Mouse (Mus musculus): Measurements from ENCODE around the gene Ank3.

- TF ChIP-seq CTCF (IDR thresholded peaks at IDR 0.05; ENCODE audit: low read depth) (no peak), EP300 (IDR thresholded peaks at IDR 0.05; ENCODE audit: low read depth) (no peak)
Measured at GRCm38 (mm10) chr10:69643986-69644385, 245.4 kb downstream of the Ank3 start.
